Mouse (Mus musculus) urinary bladder, postnatal 25 days (tissue): ENCODE measurements at regions not wholly inside any gene's neighbourhood (a gene's known extent, or its start where the extent isn't known, plus 50 kb on each side); places are given as distances from the start of the nearest gene placed in this dataset.

Source experiments
- DNase-seq: peaks from one replicate; pipeline ENCODE4 v3.0.0; 2022; ENCODE audit warnings: low spot score

DNA sequence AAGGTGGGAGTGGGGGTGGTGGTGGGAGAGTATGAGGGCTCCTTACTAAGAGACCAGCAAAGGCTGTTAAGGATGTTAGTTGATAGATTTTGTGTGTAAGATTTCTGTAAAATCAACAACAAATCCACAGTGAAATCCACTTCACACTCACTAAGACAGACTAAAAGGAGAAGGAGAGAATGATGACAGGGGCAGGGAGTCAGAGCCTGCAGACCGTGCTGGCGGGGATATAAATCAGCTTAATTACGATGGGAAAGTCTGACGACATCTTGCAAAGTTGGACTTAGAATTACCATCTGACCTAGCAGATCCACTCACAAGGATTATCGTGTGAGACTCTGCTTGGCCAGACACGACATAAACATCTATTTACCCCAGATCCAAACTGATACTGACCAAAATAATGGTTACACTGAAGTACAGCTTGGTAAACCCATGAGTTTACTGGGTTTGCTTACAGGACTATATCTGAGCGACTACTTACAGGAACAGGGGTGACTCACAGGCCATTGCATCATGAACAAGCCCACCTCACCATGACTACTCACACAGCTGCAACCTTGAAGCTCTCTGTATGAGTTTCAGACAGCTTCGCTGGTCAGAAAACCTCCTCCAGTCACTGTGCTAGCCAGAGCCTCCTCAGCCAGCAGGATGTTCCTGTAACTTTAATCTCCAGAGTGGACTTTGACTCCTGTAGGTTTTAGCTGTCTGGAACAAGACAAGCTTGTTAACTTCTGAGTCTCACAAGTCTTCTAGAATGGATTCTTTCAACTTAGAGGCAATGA is 50.5 kb upstream of the Ednra start:
- DNase-seq, result peak; percentile 9

GRCm38 (mm10) chr8:77775526-77775925 is 51.3 kb upstream of the Ednra start:
- no peak for DNase-seq

DNA sequence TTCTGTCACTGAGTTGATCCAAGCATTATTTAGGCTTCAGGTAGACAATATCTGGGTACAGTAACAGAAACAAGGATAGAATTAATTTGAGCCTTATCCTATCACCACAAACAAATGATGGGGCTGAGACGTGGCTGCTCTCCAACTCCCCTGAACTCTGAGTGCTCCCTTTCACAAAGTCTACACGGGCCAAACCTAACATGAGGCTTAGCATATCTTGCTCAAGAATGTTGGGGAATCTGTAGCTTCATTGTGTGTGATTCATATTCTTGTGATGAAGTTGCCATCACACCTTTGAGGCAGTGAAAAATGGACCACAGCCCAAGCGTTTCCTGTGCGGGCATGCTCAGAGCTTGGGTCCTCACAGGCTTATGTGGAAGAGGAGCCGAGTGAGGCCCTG is 53.3 kb upstream of the Ednra start:
- no peak for DNase-seq

DNA sequence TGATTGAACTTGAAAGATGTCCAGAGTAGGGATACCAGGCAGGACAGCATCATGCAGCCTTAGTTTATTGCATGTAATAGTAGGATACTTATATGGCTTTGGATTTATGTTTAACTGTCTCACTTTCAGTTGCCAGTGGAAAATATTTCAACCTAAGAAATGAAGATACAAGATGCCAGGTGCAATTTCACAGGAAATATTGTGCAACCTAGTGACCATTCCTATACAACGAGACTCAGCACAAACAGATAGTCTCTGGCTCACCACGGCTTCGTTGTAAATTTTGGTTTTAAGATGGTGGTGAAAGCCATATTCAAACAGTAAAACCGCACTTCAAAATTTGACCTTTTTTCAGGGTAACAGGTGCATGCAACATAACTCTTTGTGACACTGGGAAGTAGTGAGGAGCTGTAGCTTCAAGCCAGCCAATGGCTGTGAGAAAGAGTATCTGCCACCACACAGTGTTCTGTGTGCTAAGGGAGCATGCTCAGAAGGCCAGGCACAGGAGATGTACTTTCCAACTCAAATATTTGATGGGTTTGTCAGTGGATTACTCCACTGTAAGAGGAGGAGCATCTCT is 61.5 kb upstream of the Ednra start:
- no peak for DNase-seq

DNA sequence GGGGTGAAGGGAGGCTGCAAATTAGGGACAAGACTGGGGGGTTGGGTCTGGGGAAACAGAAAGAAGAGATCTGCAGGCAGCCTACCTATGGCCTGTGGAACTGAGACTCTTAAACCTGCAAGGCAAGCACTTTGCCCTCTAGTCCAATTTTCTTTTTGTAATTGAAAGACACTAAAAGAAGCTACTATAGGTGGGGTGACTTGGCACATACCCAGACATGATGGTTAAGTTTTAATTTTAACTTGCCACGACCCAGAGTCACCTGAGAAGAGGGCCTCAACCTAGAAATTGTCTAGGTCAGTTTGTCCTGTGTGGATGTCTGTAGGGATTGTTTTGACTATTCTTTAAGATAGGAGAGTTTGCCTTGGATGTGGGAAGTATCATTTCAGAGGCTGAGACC is 70.6 kb upstream of the Ednra start:
- DNase-seq, result no peak

DNA sequence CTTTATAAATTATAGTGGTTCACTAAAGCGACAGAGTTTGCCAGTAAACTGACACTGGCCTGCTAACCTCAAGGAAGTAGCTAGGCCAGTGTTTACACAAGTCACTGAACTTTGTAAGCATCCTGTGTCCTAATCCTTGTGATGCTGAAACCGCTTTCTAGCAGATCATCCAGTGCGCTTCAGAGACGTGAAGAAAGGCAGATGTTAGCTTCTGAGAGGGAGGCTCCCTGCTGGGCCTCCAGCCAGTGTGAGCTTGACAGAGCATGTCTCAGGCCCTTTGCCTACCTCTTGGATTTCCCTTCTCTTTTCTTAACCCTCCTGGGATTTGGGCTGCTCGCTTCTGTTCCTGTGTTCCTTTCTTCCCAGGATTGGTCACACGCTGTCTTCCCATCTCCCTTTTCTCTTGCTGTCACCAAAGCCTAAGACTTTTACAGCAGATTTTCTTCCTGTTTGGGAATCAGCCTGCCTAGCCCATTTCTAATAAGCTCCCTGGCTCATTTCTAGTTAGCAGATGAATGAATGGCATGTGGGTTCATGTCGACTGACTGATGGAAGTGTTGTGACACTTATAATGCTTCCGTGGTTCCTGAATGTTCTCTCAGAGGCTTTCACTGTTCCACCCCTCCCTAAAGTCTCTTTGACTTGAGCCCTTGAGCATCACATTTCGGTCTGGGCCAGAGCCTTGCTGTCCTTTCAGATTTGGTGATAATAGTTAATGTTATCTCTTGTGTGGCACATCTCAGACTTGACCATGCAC is 79.1 kb upstream of the Ednra start:
- DNase-seq, result no peak

- DNase-seq, result no peak
These were observed 80.3 kb upstream of the Ednra start for GRCm38 (mm10) chr8:77804536-77804935.

GRCm38 (mm10) chr8:77804956-77805355 is 80.7 kb upstream of the Ednra start:
- no peak for DNase-seq

DNA sequence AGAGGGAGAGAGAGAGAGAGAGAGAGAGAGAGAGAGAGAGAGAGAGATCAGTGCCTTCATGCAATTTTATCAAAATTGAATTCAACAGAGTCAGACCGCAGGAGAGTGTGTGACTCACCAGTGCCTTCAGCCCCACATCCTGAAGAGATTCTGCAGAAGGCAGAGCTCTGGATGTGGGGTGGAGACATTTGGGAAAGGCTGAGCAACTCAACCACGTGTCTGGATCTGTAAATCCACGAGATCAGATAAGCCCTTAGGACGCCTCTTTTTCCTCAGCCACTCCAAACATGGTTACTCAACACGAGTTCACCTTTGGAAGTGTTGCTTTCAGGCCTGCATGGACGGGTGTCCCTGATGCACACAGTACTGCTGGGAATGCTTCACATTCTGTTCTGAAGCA is 81.4 kb upstream of the Ednra start:
- no peak for DNase-seq

DNA sequence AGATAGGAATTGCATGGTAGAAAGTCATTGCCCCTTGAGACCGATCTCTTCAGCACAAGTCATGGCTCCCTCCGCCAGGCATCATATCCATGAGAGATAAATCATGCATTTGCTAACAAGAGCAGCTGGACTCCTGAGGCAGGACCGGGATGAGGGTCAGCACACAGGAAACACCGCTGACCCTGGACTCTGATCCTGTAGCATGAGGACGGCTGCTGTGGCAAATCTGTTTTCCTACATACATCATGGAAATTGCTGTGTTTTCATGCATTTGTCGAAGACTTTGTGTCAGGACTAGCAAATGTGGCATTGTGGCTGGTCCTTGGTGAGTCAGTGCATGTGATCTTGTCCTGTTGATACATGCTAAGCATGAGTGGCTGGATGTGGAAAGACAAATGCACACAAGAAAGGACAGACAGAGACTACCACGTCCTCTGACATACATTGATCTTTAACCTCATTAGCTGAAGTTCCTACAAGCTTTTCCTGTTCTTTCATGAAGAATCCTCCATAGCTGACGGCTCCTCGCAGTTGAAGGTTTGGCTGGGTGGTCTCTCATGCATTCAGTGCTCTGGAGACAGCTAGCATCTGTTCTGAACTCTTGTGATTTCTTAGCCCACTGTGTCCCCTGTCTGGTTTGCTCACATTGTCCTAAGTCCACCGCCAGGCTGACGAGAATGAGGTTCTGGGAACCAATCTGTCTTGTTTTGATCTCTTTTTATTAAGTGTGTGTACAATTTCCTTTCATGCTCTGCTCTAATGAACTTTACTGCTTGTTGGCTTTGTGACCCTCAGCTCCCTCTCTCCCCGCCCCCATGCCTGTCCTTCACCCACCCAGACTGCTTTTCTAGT is 90.8 kb upstream of the Ednra start:
- no peak for DNase-seq

GRCm38 (mm10) chr8:77815648-77815971 is 91.3 kb upstream of the Ednra start:
- DNase-seq, result no peak

DNA sequence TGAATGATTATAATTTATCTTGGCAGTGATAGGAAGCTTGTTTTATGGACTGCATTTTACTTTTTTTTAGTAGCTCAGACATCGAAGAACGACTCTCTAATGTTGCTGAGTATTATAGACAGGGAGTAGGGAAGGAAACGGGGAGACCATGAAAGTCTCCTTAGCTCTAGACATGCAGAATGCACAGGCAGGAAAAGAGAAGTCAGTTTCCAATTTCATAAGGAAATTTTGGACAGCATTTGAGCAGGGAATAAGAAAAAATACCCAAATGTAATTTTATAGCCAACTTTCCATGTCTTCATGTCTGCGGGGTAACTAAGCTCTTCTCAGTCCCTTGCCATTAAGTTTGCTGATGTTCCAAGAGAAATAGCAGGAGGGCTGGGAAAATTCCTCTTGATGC is 92.0 kb upstream of the Ednra start:
- no peak for DNase-seq

DNA sequence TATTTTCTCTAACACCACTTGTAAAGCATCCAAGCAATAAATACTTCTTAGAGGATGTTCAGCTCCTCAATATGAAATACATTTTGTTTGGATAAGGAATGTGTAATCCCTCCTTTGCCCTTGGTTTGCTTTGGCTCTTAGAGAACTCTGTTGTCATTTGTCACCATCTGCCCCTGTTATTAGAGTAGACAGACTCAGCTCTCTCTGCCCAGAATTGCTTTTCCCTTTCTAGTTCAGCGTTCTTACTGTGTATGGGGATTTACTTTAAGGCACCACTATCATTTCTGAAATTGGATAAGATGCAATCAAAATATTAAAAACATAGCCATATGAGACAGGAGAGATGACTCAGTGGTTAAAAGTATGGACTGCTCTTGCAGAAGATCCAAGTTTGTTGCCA is 101.5 kb upstream of the Ednra start:
- no peak for DNase-seq

DNA sequence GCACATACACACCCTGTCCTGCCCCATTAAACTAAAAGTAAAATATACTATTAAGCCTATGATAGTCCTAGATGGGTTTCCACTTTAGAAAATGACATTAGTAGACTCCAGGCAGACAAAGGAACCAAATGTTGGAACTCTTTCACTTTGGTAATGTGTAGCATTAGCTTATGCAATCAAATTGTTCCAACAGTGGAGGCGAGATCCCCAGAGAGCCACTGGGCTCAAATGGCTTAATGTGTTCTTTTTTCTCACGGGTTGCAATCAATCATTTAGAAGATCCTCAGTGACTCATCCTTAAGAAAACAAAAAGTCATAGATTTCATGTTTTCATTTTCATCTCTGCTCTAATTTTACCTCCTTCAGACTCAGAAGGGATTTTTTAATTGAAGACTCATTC is 102.0 kb upstream of the Ednra start:
- no peak for DNase-seq

DNA sequence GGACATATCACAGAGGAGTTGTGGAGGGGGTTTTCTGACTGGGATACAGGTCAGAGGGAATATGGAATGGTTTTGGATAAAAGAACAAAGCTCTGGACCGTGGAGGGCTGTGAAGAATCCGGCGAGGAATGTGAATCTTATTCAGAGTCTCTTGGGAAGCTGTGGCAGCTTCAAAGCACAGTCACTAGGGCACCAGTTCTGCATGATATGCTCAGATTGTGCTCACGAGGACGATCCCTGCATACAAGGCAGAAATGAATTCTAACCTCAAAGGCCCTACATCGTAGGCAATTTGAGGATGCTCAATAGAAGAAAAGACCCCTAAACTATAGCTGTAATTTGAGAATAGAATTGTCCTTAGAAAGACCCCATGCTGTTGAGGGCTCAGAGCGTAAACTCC is 103.8 kb upstream of the Ednra start:
- DNase-seq, result no peak

- no peak for DNase-seq
These were observed 105.0 kb upstream of the Ednra start for GRCm38 (mm10) chr8:77829126-77829748.

GRCm38 (mm10) chr8:77829764-77830163 is 105.5 kb upstream of the Ednra start:
- DNase-seq, result no peak

DNA sequence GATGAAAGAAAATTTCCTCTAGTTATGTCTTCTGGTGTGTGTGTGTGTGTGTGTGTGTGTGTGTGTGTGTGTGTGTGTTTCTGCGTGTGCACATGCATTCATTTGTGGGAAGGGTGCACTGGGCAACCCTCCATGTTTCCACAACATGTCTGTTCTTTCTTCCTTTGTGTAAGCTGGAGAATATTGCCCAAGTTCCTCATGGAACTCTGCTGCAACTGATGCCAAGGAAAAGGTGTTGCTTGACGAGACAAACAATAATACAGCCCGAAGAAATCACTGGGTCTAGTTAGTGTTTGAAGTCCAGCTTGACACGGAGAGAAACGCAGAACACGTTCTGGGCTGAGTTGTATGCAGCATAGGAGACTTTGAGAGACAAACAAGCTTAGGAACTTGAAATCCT is 110.0 kb upstream of the Ednra start:
- no peak for DNase-seq

GRCm38 (mm10) chr8:77836902-77837489 is 112.7 kb upstream of the Ednra start:
- DNase-seq, result no peak

DNA sequence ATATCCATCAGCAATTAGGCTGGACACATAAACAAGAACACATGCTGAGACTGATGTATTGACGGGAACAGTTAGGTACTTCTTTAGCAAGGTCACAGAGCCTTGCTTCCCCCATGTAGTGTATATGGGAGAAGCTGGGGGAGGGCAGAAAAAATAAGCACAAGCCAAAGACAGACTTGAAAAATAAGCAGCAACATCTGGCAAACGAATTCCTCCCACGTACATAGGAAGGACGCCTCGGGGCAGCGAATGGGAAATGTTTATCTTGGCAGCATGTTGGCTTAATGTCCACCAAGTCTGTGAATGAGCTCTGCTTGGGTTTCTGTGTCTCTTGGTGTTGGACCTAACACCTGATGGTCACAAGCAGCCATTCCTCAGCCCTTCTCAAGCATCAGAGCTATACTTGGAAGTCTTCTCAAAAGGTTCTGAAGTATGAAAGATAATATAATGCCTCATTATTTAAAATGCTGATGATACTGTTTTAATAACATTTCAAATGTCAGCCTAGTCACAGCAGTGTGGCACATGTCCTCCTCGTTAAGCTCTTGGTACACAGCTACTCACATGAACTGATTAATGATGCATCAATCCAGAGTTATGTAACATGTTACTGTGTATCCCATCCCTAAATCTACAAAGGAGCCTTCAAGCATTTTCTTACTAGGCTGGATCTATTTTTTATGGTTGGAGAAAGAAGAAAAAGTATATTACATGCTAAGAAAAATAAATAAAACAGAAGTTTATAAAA is 118.3 kb upstream of the Ednra start:
- no peak for DNase-seq

DNA sequence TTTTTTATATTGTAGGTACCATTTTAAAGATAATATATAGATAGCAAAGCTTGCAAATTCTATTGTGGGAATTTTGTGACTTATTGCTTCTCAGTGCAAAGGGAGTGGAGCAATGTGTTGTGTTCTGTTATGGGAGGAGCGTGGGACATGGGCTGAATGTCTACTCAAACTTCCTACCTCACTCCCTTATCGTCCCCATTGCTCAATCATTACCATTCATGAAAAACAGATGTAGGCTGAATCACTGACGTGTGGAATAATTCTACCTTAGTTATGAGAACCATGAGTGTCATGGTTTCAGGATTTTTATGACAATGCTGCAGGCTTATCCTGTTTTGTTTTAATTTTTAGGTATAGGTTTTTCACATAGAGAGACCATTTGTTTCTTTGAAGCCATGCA is 119.0 kb upstream of the Ednra start:
- DNase-seq, result no peak
